Mouse (Mus musculus): ENCODE results near the gene Nrp1.

Nrp1 gene

DNA sequence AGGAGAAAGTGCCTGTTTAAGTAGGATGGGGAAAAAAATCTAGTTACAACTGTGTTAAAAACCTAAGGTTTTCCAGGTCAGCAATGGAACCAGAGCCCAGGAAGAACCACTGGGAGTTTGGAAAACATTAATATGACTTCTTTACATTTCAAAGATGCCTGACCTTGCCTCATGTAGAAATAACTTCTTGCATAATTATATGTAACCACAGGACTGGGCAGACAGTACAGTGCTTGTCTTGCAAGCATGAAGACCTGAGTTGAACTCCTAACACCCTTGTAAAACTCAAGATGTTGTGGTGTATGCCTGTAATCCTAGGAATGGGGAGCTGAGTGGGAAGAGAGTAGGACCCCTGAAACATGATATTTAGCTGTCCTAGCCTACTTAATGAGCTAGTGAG lies 61.6 kb downstream of the Nrp1 start:
- no peak for ATAC-seq (ENCODE audit: low TSS enrichment)

DNA sequence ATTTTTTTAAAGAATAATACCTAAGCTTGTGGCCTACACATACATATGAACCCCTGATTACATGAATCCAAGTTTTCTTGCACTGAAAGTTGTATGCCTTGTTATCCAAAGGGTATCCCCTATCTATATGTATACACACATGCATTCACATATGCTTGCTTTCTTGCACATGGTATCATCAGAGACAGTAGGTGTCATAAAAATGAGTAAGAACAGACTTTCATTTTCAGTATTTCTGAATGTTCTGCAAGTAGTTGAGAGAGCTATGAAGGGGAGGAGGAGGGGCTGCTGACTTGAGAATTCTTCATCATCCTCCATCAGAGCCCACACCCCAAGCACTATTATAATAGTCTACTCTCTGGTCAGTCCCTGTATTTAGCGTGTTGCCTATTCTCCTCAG lies 62.0 kb downstream of the Nrp1 start:
- no peak for ATAC-seq (ENCODE audit: low TSS enrichment)

DNA sequence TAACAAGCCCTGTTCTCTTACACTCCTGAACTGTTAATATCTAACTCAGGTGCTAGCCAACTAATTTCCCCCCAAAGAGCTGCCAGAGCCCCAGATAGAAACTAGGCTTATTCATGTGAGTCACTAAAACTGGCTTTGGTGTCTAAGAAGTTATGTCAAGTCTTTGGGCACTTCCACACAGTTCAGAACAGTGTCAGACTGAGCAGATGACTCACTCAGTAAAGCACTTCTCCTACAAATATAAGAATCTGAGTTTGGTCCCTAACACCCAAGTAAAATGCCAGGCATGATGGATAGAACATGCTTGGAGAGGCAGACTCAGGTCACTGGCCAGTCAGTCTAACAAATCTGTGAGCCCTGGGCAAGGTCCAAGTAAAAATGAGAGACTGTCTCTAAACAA lies 65.4 kb downstream of the Nrp1 start:
- ATAC-seq (ENCODE audit: low TSS enrichment), result no peak

DNA sequence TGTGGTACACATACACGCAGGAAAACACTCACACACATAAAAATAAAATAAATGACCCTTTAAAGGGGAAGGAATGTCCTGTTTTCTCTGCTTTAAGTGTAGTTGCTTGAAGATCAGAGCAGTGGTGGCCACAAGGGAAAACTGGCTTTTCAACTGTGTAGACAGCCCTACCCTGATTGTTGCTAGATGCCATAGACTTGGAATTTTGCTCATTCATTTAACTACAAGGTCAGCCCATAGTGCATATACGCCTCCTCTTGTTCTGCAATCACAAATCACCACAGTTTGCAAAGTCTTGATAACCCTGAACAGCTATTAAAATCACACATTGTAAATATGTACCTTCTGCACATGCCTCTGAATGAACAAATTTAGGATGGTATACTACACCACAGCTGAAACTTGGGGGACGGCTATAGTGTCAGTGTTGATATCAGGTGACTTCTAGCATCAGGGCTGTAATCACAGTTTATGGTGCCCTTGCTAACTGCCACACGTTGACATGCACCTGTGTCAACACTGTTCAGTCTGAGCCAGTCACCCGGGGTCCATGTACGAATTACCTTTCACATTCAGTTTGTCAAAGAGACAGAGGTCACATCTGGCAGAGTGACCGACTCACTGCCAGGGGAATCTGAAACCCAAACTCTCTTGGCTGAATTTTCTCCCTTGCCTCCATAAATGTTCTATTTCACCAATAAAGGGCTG lies 66.4 kb downstream of the Nrp1 start:
- ATAC-seq (ENCODE audit: low TSS enrichment), result no peak

DNA sequence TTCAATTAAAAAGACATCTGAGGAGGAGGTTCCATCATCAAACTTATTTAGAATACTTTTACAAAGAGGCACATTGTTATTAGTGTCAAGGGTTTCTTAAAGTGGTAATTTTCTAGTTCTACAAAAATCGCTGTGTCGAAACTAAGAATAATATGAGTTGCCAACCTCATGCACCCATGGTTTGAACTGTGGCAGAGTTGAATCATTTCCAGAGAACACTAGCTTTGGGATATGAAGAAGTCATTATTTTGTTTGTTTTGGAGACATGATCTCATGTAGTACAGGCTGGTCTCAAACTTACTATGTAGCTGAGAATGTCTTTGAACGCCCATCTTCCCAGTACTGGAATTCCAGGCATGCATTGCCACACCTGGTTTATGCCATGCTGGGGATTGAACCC lies 68.7 kb downstream of the Nrp1 start:
- no peak for ATAC-seq (ENCODE audit: low TSS enrichment)

DNA sequence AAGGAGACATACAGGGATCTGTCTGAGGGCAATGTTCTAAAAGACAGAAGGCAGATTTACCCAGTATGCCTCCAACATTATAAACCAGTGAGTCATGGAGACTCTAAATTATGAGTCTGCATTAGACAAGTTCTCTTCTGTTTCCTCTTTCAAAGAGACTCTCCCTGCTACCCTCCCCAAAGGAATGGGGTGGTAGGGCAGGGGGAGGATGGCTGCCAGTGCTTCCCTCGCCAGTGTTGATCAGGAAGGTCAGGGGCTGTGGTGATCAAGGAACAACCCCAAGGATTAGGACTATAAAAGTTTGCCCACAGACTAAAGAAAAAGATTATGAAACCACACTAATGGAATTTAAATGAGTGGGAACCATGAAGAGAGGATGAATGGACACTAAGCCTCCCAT lies 70.6 kb downstream of the Nrp1 start:
- ATAC-seq (ENCODE audit: low TSS enrichment), result no peak

DNA sequence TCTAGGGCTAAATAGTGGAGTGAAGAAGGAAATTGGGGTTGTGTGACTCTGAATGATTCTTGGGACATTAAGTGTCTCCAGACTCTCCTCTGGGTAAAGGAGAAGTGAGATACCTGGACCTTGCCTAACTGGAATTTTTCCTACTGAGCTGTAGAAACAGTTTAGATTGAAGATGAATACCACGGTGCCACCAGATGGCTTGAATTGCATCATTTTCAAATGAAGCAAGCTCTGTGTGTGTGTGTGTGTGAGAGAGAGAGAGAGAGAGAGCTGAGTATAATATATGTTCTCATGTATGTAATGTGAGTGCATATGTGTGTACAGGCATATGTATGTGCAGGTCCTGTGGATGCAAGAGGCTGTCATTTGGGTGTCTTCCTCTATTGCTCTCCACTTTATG lies 72.7 kb downstream of the Nrp1 start:
- ATAC-seq (ENCODE audit: low TSS enrichment), result no peak

DNA sequence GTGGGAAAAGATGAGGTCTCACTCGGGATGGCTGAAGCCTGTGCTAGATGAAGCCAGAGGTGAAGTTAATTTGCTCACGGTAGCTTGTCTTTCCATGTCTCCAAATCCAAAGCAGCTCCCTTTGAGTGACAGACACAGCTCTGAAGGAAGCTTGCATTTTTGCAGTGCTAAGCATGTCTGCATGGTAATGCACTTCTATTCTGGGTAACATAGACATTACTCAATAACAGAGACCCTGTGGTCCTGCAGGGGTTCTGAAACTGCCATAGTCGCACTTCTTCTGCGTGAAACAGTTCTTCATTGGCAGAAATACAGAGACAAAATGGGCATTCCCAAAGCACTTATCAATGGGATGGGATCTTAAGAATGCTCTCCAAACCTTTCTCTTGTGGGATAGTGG lies 77.3 kb downstream of the Nrp1 start:
- no peak for ATAC-seq (ENCODE audit: low TSS enrichment)

DNA sequence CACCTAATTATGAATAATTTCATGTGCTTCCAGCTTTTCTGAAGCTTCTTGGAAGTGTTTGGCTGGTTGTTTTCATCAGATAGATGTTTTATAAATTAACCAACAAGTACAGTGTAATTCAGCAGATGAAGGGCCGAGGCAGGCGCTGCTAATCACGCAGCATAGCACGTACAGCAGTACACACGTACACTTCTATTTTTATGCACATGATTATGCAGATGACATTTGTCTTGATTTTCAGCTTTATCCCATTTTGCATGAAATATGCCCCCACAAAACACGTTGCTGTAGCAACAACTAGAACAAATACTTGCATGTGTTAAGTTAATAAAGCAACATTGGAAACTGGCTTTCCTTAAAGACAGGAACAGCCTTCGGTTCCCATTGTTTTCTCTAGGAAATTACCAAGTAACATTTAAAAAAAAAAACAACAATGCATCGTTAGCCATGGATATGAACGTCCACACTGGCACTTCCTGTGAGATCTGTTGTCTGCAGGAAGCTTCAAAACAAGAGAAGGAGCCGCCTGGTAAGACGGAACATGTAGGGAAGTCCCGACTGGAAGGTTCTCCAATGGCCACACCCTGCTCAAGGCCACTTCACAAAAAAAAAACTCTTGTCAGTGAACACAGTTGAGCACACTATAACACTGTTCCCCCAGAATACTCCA lies 78.9 kb downstream of the Nrp1 start:
- peak; percentile 34; the same call in 1 of the 2 replicates for ATAC-seq (ENCODE audit: low TSS enrichment)

DNA sequence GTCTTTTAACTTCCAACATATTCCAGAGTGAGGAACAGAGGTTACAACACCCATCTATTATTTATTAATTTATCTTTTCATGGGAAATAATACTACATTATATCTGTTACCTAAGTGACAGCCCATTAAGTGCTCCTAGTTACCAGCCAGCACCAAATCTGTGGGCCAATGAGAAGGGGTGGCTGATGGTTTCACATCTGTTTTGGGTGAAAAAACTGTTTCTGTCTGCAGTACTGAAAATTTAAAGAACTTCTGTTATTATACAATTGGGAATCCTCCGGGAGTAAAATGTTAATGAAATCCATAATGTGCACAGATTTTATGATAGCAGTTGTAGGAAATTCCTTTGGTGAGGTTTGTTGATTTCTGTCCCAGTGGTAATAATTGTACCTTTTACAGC lies 83.0 kb downstream of the Nrp1 start:
- ATAC-seq (ENCODE audit: low TSS enrichment), result no peak

DNA sequence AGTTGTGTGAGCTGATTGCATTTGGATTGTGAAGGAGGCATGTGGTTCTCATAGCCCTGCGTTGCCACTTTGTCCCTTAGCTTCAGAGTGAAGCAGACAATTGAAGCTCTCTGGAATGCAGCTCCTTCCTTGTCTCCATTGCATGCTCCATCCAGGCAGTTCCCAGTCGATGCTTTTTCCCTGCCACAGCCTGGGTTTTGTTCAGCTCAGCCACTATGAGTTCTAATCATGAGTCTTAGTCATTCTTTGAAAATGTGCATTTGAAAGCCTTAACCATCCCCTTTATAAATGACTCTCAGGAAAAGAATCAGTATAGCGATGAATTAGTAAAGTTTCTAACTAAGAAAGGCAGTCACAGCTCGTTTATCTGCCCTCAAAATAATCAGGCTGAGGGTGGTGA lies 87.2 kb downstream of the Nrp1 start:
- ATAC-seq (ENCODE audit: low TSS enrichment), result no peak

DNA sequence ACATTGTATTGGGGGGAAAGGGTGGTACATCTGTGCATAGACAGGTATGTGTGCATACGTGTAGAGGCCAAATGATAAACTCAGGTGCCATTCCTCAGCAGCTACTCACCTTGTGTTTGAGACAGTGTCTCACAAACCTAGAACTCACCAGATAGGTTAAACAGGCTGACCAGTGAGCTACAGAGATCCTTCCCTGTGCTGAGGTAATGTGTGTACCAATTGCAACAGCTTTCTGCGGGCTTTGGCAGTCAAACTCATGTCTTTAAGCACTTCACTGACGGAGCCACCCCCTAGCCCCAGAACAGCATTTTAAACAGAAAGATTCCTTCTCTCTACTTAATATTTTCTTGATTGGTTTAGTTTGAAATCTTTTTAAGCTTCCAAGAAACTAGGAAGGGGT lies 88.2 kb downstream of the Nrp1 start:
- ATAC-seq (ENCODE audit: low TSS enrichment), result no peak

DNA sequence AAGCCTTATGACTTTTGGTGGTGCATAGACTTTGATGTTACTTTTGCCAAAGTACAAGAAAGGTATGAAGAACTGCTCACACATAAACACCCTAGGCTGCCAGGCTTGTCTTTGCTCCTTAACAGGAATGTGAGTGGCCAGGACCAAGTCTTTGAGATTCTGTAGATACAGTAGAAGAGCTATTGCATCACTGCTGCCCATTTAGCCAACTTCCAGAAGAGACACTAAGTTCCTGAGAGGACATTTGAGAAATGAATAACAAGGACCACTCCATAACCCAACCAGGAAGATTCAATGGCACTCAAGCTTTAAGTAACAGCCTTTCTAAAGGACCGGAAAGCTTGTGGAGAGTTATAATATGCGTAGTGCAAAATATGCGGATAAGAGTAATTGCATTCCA lies 88.9 kb downstream of the Nrp1 start:
- ATAC-seq (ENCODE audit: low TSS enrichment), result no peak

DNA sequence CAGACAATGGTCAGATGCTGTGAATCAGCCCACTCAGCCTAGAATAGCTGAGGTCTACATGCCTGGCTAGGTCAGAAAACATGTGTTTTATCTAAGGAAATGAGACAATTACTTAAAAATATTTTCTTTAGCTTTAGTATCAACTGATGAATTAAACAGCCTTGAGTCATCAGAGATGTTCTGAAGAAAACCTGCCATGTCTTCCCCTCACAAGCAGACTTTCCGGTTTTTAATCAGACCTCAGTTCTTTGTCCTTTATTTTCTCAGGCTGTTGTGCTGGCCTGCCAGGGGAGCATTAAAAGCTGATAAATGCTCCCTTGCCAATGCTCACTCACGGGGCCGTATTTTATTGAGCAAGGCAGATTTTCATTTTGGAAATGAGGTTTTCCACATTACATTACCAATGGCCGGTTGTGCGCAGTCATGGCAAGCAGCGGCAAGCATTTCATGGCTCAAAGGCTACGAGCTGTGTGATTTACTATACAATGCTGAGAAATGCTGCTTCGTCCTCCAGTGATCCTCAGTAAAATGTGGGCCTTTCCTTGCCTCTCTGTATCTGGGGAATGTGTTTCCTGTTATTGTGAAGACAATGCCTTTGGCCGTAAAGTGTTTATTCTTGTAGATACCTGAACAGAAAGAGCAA lies 92.1 kb downstream of the Nrp1 start:
- ATAC-seq (ENCODE audit: low TSS enrichment), result no peak

DNA sequence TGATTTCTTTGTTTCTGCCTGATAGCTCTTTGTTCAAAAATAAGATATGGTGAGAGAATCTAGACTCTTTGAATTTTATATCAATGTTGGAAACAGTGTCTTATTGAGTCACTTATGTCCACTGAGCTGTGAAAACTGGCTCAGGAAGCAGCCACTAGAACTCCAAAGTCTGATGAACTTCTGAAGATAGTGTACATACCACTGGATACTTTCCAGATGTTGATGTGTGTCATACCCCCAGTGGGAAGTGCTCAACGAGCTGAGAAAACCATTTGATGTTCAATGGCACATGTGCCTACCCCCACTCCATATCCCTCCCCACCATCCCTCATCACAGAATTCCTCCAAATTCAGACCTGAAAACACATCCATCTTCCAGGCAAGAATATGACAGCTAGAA lies 92.7 kb downstream of the Nrp1 start:
- ATAC-seq (ENCODE audit: low TSS enrichment), result no peak

DNA sequence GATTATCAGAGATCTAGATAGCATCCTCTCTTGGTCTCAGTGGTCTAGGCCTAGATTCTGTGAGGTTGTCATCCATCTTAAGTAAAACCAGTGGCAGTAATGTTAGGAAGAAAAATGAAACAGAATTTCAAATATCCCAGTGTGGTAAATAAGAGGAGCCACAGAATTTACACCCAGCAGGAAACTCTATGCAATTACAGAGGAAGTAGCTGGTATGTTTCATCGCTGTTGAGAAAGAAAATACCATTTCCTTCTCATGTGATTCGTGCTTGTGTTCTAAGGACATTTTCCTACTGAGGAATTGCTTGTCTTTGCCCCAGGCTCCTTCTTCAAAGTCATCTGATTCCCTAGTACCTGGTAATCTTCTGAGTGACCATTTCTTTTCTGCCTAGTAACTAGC lies 95.1 kb downstream of the Nrp1 start:
- ATAC-seq (ENCODE audit: low TSS enrichment), result no peak

DNA sequence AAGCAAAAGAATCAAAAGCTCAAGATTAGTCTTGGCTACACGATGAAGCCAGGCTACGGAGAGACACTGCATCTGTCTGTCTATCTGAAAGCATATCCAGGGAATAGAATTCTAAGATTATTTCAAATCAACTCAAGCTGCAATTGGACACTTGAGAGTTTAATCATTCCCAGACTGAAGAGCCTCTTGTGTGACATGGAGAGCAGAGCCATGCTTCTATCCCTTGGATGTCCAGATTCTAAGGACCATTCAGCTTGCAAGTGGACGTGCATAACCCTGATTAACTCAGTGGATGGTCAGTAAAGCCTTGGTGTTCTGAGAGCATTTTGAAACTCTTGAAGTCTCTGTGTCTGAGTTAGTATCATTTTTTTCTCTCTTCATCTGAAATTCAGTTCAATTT lies 95.6 kb downstream of the Nrp1 start:
- ATAC-seq (ENCODE audit: low TSS enrichment), result no peak

DNA sequence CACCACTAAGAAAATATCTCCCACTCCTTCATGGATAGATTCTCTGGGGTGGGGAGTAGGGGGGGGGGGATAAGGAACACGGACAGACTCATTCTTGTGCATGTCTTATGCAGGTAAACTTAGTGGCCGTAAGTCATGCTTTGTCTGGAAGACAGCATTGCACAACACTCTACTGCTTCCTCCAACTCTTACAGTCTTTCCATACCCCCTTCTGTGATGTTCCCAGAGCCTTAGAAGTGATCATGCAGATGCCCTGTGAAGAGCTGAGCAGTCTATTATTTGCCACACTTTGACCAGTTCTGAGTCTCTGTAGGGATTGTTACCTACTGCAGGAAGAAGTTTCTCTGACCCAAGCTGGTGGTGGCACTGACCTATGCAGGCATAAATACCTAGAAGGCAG lies 98.9 kb downstream of the Nrp1 start:
- no peak for ATAC-seq (ENCODE audit: low TSS enrichment)

DNA sequence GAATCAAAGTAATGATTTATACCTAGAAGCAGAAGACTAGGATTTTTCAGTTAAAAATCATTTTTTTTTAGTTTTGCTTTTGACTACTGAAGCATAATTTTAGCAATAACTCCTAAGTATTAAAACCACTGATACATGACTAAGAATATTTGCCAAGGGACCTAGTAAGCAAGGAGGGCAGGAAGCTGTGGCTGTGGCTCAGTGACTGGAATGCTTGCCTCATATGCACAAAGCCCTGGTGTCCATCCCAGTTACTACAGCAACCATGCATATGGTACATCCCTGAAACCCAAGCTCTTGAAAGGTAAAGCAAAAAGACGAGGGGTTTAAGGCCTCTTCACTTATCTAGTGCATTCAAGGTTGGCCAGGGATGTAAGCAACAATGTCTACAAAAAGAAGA lies 101.3 kb downstream of the Nrp1 start:
- no peak for ATAC-seq (ENCODE audit: low TSS enrichment)

DNA sequence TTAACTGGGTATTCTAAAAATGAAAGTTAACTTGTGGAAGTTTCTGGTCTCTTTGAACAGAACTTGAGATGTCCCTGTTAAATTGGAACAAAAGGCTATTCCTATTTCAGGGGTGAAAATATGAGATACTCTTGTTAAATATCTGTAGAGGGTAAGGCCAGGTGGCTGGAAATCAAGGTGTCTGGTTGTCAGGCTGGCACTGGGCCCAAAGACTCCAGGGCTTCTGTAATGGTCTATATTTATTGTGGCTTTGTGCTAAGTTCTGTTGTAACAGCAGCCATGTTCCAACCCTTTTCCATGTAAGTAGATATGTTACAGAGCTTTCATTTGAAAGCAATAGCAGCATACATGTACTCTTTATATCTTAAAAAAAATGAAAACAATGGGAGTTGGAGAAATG lies 103.3 kb downstream of the Nrp1 start:
- no peak for ATAC-seq (ENCODE audit: low TSS enrichment)

DNA sequence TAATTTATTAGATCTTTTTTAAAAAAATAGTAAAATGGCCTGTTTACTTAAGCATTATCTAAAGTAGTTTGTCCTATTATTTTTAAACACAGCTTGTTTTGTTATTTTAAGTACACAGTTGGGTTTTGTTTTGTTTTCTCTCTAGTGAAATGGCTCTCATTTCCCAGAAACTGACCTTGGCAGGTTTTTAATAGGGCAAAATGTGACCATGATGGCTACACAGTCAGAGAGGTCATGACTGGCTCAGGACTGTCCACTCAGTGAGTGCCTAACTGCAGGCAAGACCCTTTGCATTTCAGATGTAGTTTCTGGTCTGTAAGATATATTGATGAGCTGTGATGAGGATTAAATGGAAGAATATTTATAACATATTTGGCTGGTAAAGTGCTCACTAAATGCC lies 104.8 kb downstream of the Nrp1 start:
- no peak for ATAC-seq (ENCODE audit: low TSS enrichment)

DNA sequence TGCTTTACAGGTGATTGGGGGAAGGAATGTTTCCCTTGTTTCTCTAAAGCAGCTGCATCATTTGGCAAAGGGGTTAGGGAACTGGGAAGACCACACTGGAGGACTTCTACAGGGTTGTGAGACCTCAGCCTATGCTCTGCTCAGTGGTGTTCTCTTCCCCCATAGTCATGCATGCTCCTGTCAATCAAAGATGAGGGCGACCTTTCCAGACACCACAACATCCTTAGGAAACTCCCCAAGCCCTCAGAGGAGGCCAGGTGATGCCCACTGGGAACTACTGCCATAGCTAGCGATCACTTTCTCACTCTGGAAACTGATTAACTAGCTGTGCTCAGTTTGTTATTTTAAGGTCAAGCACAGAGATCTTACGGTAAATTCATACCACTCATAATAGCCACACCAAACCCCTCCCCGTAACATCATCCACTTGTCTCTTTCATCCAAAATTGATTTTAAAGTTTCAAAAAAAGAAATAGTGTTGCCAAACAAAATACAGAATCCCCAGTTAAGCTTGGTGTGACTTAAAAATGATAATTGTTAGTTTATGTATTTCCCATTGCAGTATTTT lies 105.7 kb downstream of the Nrp1 start:
- ATAC-seq (ENCODE audit: low TSS enrichment), result no peak

DNA sequence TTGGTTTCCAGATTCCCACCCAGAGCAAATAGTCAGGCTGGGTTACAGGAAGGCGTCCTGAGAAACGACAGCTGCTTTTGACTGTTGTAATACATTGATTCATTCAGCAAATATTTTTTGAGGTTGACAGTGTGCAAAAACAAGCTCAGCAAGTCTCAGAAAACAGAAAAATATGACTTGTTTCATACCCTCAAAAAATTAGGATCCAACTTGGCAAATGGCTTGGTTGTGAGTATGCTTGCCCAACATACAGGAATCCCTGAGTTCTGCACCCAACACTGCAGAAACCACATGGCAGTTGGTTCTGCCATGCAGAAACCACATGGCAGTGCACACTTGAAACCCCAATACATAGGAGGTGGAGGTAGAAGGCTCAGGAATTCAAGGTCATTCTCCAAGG lies 107.1 kb downstream of the Nrp1 start:
- ATAC-seq (ENCODE audit: low TSS enrichment), result no peak
